Comparison of ENCODE assay signal across 8 mouse cellular contexts in genomic region chr4:150374651-150375447, GRCm38 (mm10).
DNase-seq lines count a peak whose midpoint lies in the region; ATAC-seq and TF ChIP-seq lines count a peak whose summit lies in the region.

No protein-coding gene starts in this region.

- peak overlapping the region; percentile 89 for H3K4me2 ChIP-seq in heart, embryonic 13.5 days
- peak overlapping the region; percentile 97; the same call in 1 of the 2 replicates for H3K4me2 ChIP-seq in forebrain, embryonic 14.5 days (ENCODE audit: low read length)
- peak overlapping the region; percentile 13; the same call in 1 of the 2 replicates for H3K4me2 ChIP-seq in liver, embryonic 13.5 days

- H3K36me3 ChIP-seq in heart, embryonic 13.5 days, result no peaks in the 10 kb centered on the region
- no peaks in the 10 kb centered on the region for H3K36me3 ChIP-seq in heart, adult 2 months (ENCODE audit: control insufficient read depth, insufficient read depth, low read length)
- H3K36me3 ChIP-seq in forebrain, embryonic 14.5 days (ENCODE audit: control insufficient read depth, insufficient read depth, low read length), result no peaks in the 10 kb centered on the region
- no peaks in the 10 kb centered on the region for H3K36me3 ChIP-seq in liver, embryonic 13.5 days

- intact Hi-C loops in heart, adult 2 months (cut with DNase I), result loop anchor here (10.0 kb wide), 1 partner anchor 190 kb away; no protein-coding TSS in a partner anchor

- TF ChIP-seq CTCF in heart, adult 2 months (IDR thresholded peaks at IDR 0.05), result no peak

- H3K4me3 ChIP-seq in heart, embryonic 13.5 days, result no peak overlapping the region
- no peak overlapping the region for H3K4me3 ChIP-seq in heart, adult 2 months
- H3K4me3 ChIP-seq in forebrain, embryonic 14.5 days (ENCODE audit: low read depth, low read length), result no peak overlapping the region
- no peak overlapping the region for H3K4me3 ChIP-seq in liver, embryonic 13.5 days (replicated peaks)

- 23% methylated on average over 9 of the region's 9 CpGs for WGBS in heart, embryonic 13.5 days
- WGBS in heart, adult 2 months, result 56% methylated on average over 9 of the region's 9 CpGs
- WGBS in forebrain, embryonic 14.5 days, result 38% methylated on average over 9 of the region's 9 CpGs
- 28% methylated on average over 9 of the region's 9 CpGs for WGBS in liver, embryonic 13.5 days (ENCODE audit: insufficient replicate concordance)

- no peaks in the 10 kb centered on the region for H3K27me3 ChIP-seq in heart, embryonic 13.5 days (replicated peaks)
- no peaks in the 10 kb centered on the region for H3K27me3 ChIP-seq in heart, adult 2 months (ENCODE audit: control insufficient read depth, insufficient read depth, low read length)
- no peaks in the 10 kb centered on the region for H3K27me3 ChIP-seq in forebrain, embryonic 14.5 days (replicated peaks; ENCODE audit: control insufficient read depth, insufficient read depth, low read length)
- H3K27me3 ChIP-seq in liver, embryonic 13.5 days, result no peaks in the 10 kb centered on the region

- H3K9ac ChIP-seq in heart, embryonic 13.5 days, result peak overlapping the region; percentile 62
- no peak overlapping the region for H3K9ac ChIP-seq in heart, adult 2 months (ENCODE audit: low read depth, low read length)
- peak overlapping the region; percentile 33 for H3K9ac ChIP-seq in forebrain, embryonic 14.5 days (ENCODE audit: low read length)
- H3K9ac ChIP-seq in liver, embryonic 13.5 days, result no peak overlapping the region

- TF ChIP-seq EP300 in heart, adult 2 months (IDR thresholded peaks at IDR 0.05; ENCODE audit: insufficient read depth, low read depth, low read length), result no peak

- DNase-seq in heart, adult 2 months, result no peak
- DNase-seq in A20 (ENCODE audit: low read depth, low spot score), result peak; percentile 51
- DNase-seq in forebrain, embryonic 14.5 days (ENCODE audit: low spot score), result no peak
- DNase-seq in liver, embryonic 13.5 days, result no peak
- DNase-seq in right cerebral cortex, postnatal 10 days (ENCODE audit: low spot score in 2 of 2), result no peak
- no peak for DNase-seq in frontal cortex, postnatal 36 days (ENCODE audit: low spot score in 2 of 2)
- no peak for DNase-seq in cerebellum, postnatal 14 days

- no peaks in the 10 kb centered on the region; the same call in 1 of the 2 replicates for H3K79me2 ChIP-seq in heart, adult 2 months (replicated peaks; ENCODE audit: control insufficient read depth, insufficient read depth, low read length)

- ATAC-seq in heart, embryonic 13.5 days (ENCODE audit: extremely low read depth, insufficient number of reproducible peaks, low FRiP score, low TSS enrichment), result no peak
- no peak for ATAC-seq in forebrain, embryonic 14.5 days
- ATAC-seq in liver, embryonic 13.5 days (ENCODE audit: low read depth), result no peak

- no peak for TF ChIP-seq POLR2A in heart, adult 2 months (IDR thresholded peaks at IDR 0.05; ENCODE audit: insufficient read depth, low read depth, low read length)

- peaks cover 87% of the 10 kb centered on the region for H3K4me1 ChIP-seq in heart, embryonic 13.5 days
- peaks cover 9% of the 10 kb centered on the region for H3K4me1 ChIP-seq in heart, adult 2 months (ENCODE audit: control insufficient read depth, insufficient read depth, low read length)
- H3K4me1 ChIP-seq in forebrain, embryonic 14.5 days (ENCODE audit: control insufficient read depth, insufficient read depth, low read length), result peaks cover 57% of the 10 kb centered on the region
- peaks cover 76% of the 10 kb centered on the region for H3K4me1 ChIP-seq in liver, embryonic 13.5 days (replicated peaks)

- peak overlapping the region; percentile 92 for H3K27ac ChIP-seq in heart, embryonic 13.5 days (replicated peaks)
- H3K27ac ChIP-seq in heart, adult 2 months, result no peak overlapping the region
- no peak overlapping the region; the same call in 1 of the 2 replicates for H3K27ac ChIP-seq in forebrain, embryonic 14.5 days (ENCODE audit: low read depth, low read length)
- H3K27ac ChIP-seq in liver, embryonic 13.5 days, result peak overlapping the region; percentile 18; the same call in 1 of the 2 replicates

- no peaks in the 10 kb centered on the region for H3K9me3 ChIP-seq in heart, embryonic 13.5 days
- H3K9me3 ChIP-seq in forebrain, embryonic 14.5 days (replicated peaks; ENCODE audit: control insufficient read depth, low read length), result no peaks in the 10 kb centered on the region
- no peaks in the 10 kb centered on the region for H3K9me3 ChIP-seq in liver, embryonic 13.5 days (replicated peaks)

Comparison
In these comparisons a context has a peak if more than half of its experiments do, and no peak if none do; other contexts are left out.
1. H3K27ac ChIP-seq: peak in heart, embryonic 13.5 days (single experiment) and liver, embryonic 13.5 days (single experiment); none in heart, adult 2 months (single experiment) and forebrain, embryonic 14.5 days (single experiment).
2. H3K9ac ChIP-seq: peak in heart, embryonic 13.5 days (single experiment) and forebrain, embryonic 14.5 days (single experiment); none in heart, adult 2 months (single experiment) and liver, embryonic 13.5 days (single experiment).
3. H3K4me2 ChIP-seq: peak in every context shown above with its lines; median percentile 97 in forebrain, embryonic 14.5 days; 89 in heart, embryonic 13.5 days; 13 in liver, embryonic 13.5 days.